Mouse (Mus musculus): Measurements from ENCODE around the gene Prkn. TPM values are rescaled to one million over a fixed set of nuclear protein-coding genes. Genes with fewer than 3 reads are reported as not detected.

Gene Prkn
- polyA plus RNA-seq, 1 experiment from 2014 or later: 1.5 TPM

DNA sequence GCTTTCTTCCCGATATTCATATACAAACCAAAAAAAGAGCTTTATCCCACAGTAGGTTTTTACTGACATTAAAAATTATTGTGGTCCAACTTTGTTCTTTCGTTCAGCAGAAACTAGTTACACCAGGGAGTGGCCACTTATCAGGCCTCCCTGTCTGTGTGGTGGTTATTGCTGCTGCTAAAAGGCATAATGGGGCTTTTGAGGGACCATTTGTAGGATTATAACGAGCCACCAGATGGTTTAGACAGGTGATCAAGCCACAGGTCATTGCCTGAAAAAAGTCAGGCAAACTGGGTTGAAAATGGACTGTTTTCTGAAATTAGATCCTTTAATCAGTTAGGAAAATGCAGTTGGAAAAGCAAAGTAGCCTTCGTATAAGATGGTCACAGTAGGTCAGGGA, 444.1 kb downstream of the Prkn start:
- Histone ChIP-seq H3K4me3 (replicated peaks) (no peak overlapping the region), H3K27me3 (no peaks in the 10 kb centered on the region), H3K27ac (no peak overlapping the region), H3K9ac (replicated peaks) (no peak overlapping the region), H3K9me3 (no peaks in the 10 kb centered on the region), H3K36me3 (no peaks in the 10 kb centered on the region), H3K4me2 (no peak overlapping the region), H3K4me1 (replicated peaks) (no peaks in the 10 kb centered on the region)
- no peak for ATAC-seq (ENCODE audit: insufficient number of reproducible peaks, insufficient read depth, low FRiP score, low TSS enrichment, low read depth)
- 44% methylated on average over 4 of the region's 4 CpGs for WGBS

- Histone ChIP-seq H3K4me3 (replicated peaks) (no peak overlapping the region), H3K27ac (no peak overlapping the region), H3K36me3 (no peaks in the 10 kb centered on the region), H3K9me3 (no peaks in the 10 kb centered on the region), H3K4me1 (replicated peaks) (no peaks in the 10 kb centered on the region), H3K9ac (replicated peaks) (no peak overlapping the region), H3K27me3 (no peaks in the 10 kb centered on the region), H3K4me2 (no peak overlapping the region)
- ATAC-seq (ENCODE audit: insufficient number of reproducible peaks, insufficient read depth, low FRiP score, low TSS enrichment, low read depth): no peak
- 68% methylated on average over 3 of the region's 3 CpGs for WGBS
Measured at GRCm38 (mm10) chr17:11290183-11290582, 450.0 kb downstream of the Prkn start.

GRCm38 (mm10) chr17:11303116-11303515, 462.9 kb downstream of the Prkn start:
- 66% methylated on average over 9 of the region's 9 CpGs for WGBS

GRCm38 (mm10) chr17:11309843-11310242, 469.7 kb downstream of the Prkn start:
- Histone ChIP-seq H3K4me2 (no peak overlapping the region), H3K9me3 (no peaks in the 10 kb centered on the region), H3K27me3 (no peaks in the 10 kb centered on the region), H3K36me3 (no peaks in the 10 kb centered on the region), H3K27ac (no peak overlapping the region), H3K4me3 (replicated peaks) (no peak overlapping the region), H3K4me1 (replicated peaks) (no peaks in the 10 kb centered on the region), H3K9ac (replicated peaks) (no peak overlapping the region)
- 22% methylated on average over 1 of the region's 1 CpGs for WGBS
- no peak for ATAC-seq (ENCODE audit: insufficient number of reproducible peaks, insufficient read depth, low FRiP score, low TSS enrichment, low read depth)

More at GRCm38 (mm10) chr17:11303116-11303515, 462.9 kb downstream of the Prkn start:
- Histone ChIP-seq H3K27ac (no peak overlapping the region), H3K36me3 (no peaks in the 10 kb centered on the region), H3K4me1 (replicated peaks) (no peaks in the 10 kb centered on the region), H3K4me3 (replicated peaks) (no peak overlapping the region), H3K4me2 (no peak overlapping the region), H3K27me3 (no peaks in the 10 kb centered on the region), H3K9ac (replicated peaks) (no peak overlapping the region), H3K9me3 (no peaks in the 10 kb centered on the region)
- ATAC-seq (ENCODE audit: insufficient number of reproducible peaks, insufficient read depth, low FRiP score, low TSS enrichment, low read depth): no peak

DNA sequence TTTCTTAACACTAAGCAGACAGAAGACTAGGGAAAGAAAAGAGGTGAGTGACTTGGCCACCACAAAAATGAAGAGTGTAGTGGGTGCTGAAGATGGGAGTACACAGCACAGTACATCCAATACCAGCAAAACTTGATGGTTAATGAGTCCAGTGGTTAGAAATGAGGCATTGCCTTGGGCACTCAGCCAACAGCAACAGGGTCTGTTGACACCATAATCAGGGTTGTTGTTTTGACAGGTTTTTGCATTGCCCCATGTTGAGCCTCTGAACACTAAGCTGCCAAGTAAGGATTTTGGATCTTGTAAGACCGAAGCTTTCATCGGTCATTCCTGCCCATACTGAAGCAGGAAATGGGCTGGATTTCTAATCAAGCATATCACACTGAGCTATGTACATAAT, 474.0 kb downstream of the Prkn start:
- Histone ChIP-seq H3K4me2 (no peak overlapping the region), H3K4me1 (replicated peaks) (no peaks in the 10 kb centered on the region), H3K9me3 (no peaks in the 10 kb centered on the region), H3K27me3 (no peaks in the 10 kb centered on the region), H3K27ac (no peak overlapping the region), H3K36me3 (no peaks in the 10 kb centered on the region), H3K4me3 (replicated peaks) (no peak overlapping the region), H3K9ac (replicated peaks) (no peak overlapping the region)
- WGBS: 85% methylated on average over 2 of the region's 2 CpGs
- ATAC-seq (ENCODE audit: insufficient number of reproducible peaks, insufficient read depth, low FRiP score, low TSS enrichment, low read depth): no peak

GRCm38 (mm10) chr17:11315675-11316074, 475.5 kb downstream of the Prkn start:
- WGBS: 90% methylated on average over 4 of the region's 4 CpGs
- H3K9me3 ChIP-seq: no peaks in the 10 kb centered on the region
- H3K4me1 ChIP-seq (replicated peaks): peaks cover 8% of the 10 kb centered on the region; the same call in 1 of the 2 replicates
- H3K36me3 ChIP-seq: no peaks in the 10 kb centered on the region
- H3K9ac ChIP-seq (replicated peaks): no peak overlapping the region
- no peak overlapping the region for H3K4me3 ChIP-seq (replicated peaks)
- H3K27me3 ChIP-seq: no peaks in the 10 kb centered on the region
- H3K4me2 ChIP-seq: no peak overlapping the region
- ATAC-seq (ENCODE audit: insufficient number of reproducible peaks, insufficient read depth, low FRiP score, low TSS enrichment, low read depth): no peak
- H3K27ac ChIP-seq: no peak overlapping the region

DNA sequence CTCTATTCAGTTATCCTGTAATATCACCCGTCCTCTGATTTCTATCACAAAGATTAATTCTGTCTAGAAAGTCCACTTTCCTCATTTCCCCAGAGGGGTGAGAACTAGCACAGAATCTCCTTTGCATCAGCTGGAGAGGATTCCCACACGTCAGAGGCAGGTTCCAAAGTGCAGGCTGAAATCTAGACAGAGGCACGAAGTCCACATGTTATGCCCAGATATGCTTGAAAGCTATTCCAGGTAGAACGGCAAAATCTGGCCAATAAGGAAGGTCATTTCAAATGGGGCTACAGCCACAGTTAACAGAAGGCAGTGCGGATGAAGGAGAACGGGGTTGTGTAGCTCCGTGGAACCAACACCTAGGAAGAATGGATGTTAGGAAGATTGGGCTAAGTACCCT, 478.8 kb downstream of the Prkn start:
- 93% methylated on average over 7 of the region's 7 CpGs for WGBS
- Histone ChIP-seq H3K4me1 (replicated peaks) (peaks cover 8% of the 10 kb centered on the region; the same call in 1 of the 2 replicates), H3K4me2 (no peak overlapping the region), H3K36me3 (no peaks in the 10 kb centered on the region), H3K9me3 (no peaks in the 10 kb centered on the region), H3K27me3 (no peaks in the 10 kb centered on the region), H3K27ac (no peak overlapping the region), H3K4me3 (replicated peaks) (no peak overlapping the region), H3K9ac (replicated peaks) (no peak overlapping the region)
- ATAC-seq (ENCODE audit: insufficient number of reproducible peaks, insufficient read depth, low FRiP score, low TSS enrichment, low read depth): no peak

DNA sequence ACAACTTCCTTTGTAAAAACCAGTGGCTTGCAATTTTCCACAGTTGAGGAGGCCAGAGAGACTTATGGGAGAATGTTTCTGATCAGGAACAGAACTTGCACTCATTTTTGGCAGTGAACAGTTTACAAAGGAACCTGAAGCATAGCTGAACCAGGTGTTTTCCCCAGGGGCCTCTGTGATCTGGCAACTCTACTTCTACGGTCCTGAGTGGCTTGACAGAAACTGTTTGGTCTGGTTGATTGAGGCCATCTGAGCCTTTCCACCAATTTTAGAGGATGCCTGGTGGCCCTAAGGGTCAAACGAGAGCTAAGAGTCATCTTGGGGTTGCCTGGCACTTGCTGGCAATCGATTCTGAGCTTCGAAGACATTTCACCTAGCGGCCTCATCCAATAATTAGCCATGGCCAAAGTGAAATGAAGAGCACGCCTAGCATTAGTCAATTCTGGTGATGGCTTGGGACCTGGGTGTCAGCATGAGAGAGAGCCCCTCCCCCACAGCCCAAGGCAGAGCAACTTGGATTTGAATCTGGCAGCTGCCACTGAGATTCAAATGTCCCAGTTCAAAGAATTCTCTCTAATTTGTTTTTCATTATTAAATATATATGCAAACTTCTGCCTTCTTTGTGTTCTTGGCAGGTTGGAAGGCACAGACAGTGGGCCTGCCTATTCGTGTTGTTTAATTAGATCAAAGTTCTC, 479.6 kb downstream of the Prkn start:
- H3K4me1 ChIP-seq (replicated peaks): peaks cover 8% of the 10 kb centered on the region; the same call in 1 of the 2 replicates
- H3K9me3 ChIP-seq: no peaks in the 10 kb centered on the region
- ATAC-seq (ENCODE audit: insufficient number of reproducible peaks, insufficient read depth, low FRiP score, low TSS enrichment, low read depth): no peak; the same call in 1 of the 2 replicates
- H3K4me3 ChIP-seq (replicated peaks): no peak overlapping the region
- WGBS: 31% methylated on average over 7 of the region's 7 CpGs
- no peaks in the 10 kb centered on the region for H3K27me3 ChIP-seq
- H3K27ac ChIP-seq: 0 out of 2 replicates have a peak overlapping the region, but pooled peaks have one; percentile 12
- no peaks in the 10 kb centered on the region for H3K36me3 ChIP-seq
- H3K9ac ChIP-seq (replicated peaks): no peak overlapping the region
- H3K4me2 ChIP-seq: no peak overlapping the region

- Histone ChIP-seq H3K9me3 (no peaks in the 10 kb centered on the region), H3K27me3 (0 out of 2 replicates have a peak, but pooled peaks cover 3% of the 10 kb centered on the region), H3K9ac (replicated peaks) (no peak overlapping the region), H3K4me1 (replicated peaks) (no peaks in the 10 kb centered on the region), H3K27ac (no peak overlapping the region), H3K4me3 (replicated peaks) (no peak overlapping the region), H3K4me2 (no peak overlapping the region), H3K36me3 (no peaks in the 10 kb centered on the region)
- WGBS: 61% methylated on average over 8 of the region's 8 CpGs
- ATAC-seq (ENCODE audit: insufficient number of reproducible peaks, insufficient read depth, low FRiP score, low TSS enrichment, low read depth): no peak
Measured at GRCm38 (mm10) chr17:11332081-11332480, 491.9 kb downstream of the Prkn start.

DNA sequence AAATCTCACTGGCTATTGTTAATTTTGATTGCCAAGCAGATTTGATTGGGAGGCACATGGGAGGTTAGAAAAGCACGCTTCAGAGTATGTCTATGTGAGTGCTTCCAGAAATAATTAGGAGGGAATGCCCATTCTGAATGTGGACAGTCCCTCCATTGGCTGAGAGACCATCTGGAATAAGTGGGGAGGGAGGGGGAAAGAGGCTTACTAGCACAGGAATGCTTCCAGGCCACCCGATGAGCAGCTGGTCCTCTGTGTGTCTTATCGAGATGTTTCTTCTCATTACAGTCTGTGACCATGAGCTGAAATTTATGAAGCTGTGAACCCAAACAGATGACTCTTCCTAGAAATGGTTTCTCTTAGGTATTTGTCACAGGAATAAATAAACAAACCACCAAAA, 493.6 kb downstream of the Prkn start:
- no peak for ATAC-seq (ENCODE audit: insufficient number of reproducible peaks, insufficient read depth, low FRiP score, low TSS enrichment, low read depth)
- 65% methylated on average over 3 of the region's 3 CpGs for WGBS
- Histone ChIP-seq H3K4me3 (replicated peaks) (no peak overlapping the region), H3K9me3 (no peaks in the 10 kb centered on the region), H3K36me3 (no peaks in the 10 kb centered on the region), H3K27me3 (0 out of 2 replicates have a peak, but pooled peaks cover 3% of the 10 kb centered on the region), H3K27ac (no peak overlapping the region), H3K4me1 (replicated peaks) (no peaks in the 10 kb centered on the region), H3K9ac (replicated peaks) (no peak overlapping the region), H3K4me2 (no peak overlapping the region)

DNA sequence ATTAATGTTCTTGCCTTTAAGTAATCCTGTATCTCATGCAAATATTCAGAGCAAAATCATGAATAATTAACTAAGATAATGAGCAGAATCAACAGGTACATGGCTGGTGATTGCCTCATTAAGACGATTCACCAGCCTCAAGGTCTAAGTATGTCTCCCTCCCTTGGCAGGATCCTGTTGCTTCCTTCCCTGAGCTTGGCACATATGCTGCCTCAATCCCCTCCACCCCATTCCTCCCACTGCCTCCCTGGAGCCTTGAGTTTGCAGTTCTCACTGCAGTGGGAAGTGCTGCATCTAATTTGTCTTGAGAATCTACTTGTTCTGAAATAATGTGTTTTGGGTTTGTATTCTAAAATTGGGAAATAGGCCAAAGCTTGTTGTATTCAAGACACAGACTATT, 496.0 kb downstream of the Prkn start:
- Histone ChIP-seq H3K9ac (replicated peaks) (no peak overlapping the region), H3K4me2 (no peak overlapping the region), H3K9me3 (no peaks in the 10 kb centered on the region), H3K27me3 (0 out of 2 replicates have a peak, but pooled peaks cover 3% of the 10 kb centered on the region), H3K27ac (no peak overlapping the region), H3K4me3 (replicated peaks) (no peak overlapping the region), H3K4me1 (replicated peaks) (no peaks in the 10 kb centered on the region), H3K36me3 (no peaks in the 10 kb centered on the region)
- WGBS: 61% methylated on average over 1 of the region's 1 CpGs
- ATAC-seq (ENCODE audit: insufficient number of reproducible peaks, insufficient read depth, low FRiP score, low TSS enrichment, low read depth): no peak

GRCm38 (mm10) chr17:11340368-11340767, 500.2 kb downstream of the Prkn start:
- no peaks in the 10 kb centered on the region for H3K36me3 ChIP-seq
- no peaks in the 10 kb centered on the region for H3K4me1 ChIP-seq (replicated peaks)
- 77% methylated on average over 4 of the region's 4 CpGs for WGBS
- no peaks in the 10 kb centered on the region for H3K9me3 ChIP-seq
- no peak overlapping the region for H3K27ac ChIP-seq
- no peak for ATAC-seq (ENCODE audit: insufficient number of reproducible peaks, insufficient read depth, low FRiP score, low TSS enrichment, low read depth)
- no peak overlapping the region for H3K9ac ChIP-seq (replicated peaks)
- no peaks in the 10 kb centered on the region for H3K27me3 ChIP-seq
- no peak overlapping the region for H3K4me3 ChIP-seq (replicated peaks)
- no peak overlapping the region for H3K4me2 ChIP-seq

Measured in limb, embryonic 12.5 days (tissue).